Mouse (Mus musculus) G1E (cell line): ENCODE measurements around the gene Nln.

Experiments
- CTCF ChIP-seq: IDR thresholded peaks from 2 replicates; pipeline ENCODE4 v1.5.1; 2012; ENCODE audit warnings: low read depth, low read length, inconsistent platforms, mixed read lengths
- GATA1 ChIP-seq: IDR thresholded peaks from 2 replicates; pipeline ENCODE4 v1.6.1; 2012; ENCODE audit warnings: borderline replicate concordance, low read length, inconsistent platforms, mixed read lengths
- POLR2AphosphoS5 ChIP-seq: IDR thresholded peaks from 2 replicates; pipeline ENCODE4 v1.6.1; 2012; ENCODE audit warnings: low read depth, low read length, inconsistent platforms; ENCODE audit not compliant: insufficient replicate concordance

- TF ChIP-seq CTCF: no peak
- TF ChIP-seq POLR2AphosphoS5: no peak
- no peak for TF ChIP-seq GATA1
Observed at GRCm38 (mm10) chr13:104011289-104011688, 98.1 kb downstream of the Nln start.
